Mouse (Mus musculus) forebrain, embryonic 16.5 days (tissue): Measurements from ENCODE around the gene Aamp. TPM values are rescaled to one million over a fixed set of nuclear protein-coding genes. Genes with fewer than 3 reads are reported as not detected.

Source experiments
- ATAC-seq: fragments of 200-750 bp; cut with Nextera tagmentation; 2 replicates; pipeline ENCODE4 v1.8.0; 2017; ENCODE audit warnings: mild to moderate bottlenecking, moderate library complexity
- H3K27ac ChIP-seq: fragments of 300-500 bp; sonication (generic); 2 replicates; pipeline ENCODE4 v1.5.1; 2014; ENCODE audit warnings: low read length, control low read depth
- H3K27me3 ChIP-seq: fragments of 300-500 bp; sonication (generic); replicated peaks from 2 replicates; pipeline ENCODE4 v1.6.1; 2014; ENCODE audit warnings: low read length; ENCODE audit not compliant: control insufficient read depth, insufficient read depth
- H3K36me3 ChIP-seq: fragments of 300-500 bp; sonication (generic); 2 replicates; pipeline ENCODE4 v1.6.1; 2014; ENCODE audit not compliant: control insufficient read depth, insufficient read depth
- H3K4me1 ChIP-seq: fragments of 300-500 bp; sonication (generic); replicated peaks from 2 replicates; pipeline ENCODE4 v1.6.1; 2014; ENCODE audit warnings: low read length; ENCODE audit not compliant: control insufficient read depth, insufficient read depth
- H3K4me2 ChIP-seq: fragments of 300-500 bp; sonication (generic); 2 replicates; pipeline ENCODE4 v1.6.1; 2014; ENCODE audit warnings: mild to moderate bottlenecking, low read length, control low read depth
- H3K4me3 ChIP-seq: fragments of 300-500 bp; sonication (generic); replicated peaks from 2 replicates; pipeline ENCODE4 v1.5.1; 2014; ENCODE audit warnings: mild to moderate bottlenecking, low read length, control low read depth
- H3K9ac ChIP-seq: fragments of 300-500 bp; sonication (generic); replicated peaks from 2 replicates; pipeline ENCODE4 v1.6.1; 2014; ENCODE audit warnings: low read depth, low read length, control low read depth
- H3K9me3 ChIP-seq: fragments of 300-500 bp; sonication (generic); 2 replicates; pipeline ENCODE4 v1.6.1; 2016; ENCODE audit warnings: low read length; ENCODE audit not compliant: control insufficient read depth
- WGBS: fragments of 180-500 bp; shearing (Covaris S2); extraction: QIAGEN DNeasy Blood & Tissue Kit; methylation state at CpG from one replicate; pipeline ENCODE4 v1.1.7; 2014; 5-methylcytosine and 5-hydroxymethylcytosine counted together
- polyA plus RNA-seq: library from polyadenylated mRNA; unstranded; fragments of >200 nt; fragmentation: Nextera tagmentation; extraction: Ambion mirVana; gene quantifications from 2 replicates; pipeline ENCODE4 v1.2.1, GENCODE M21; 2015

The Aamp gene
- polyA plus RNA-seq, 1 experiment from 2014 or later = 225 TPM

DNA sequence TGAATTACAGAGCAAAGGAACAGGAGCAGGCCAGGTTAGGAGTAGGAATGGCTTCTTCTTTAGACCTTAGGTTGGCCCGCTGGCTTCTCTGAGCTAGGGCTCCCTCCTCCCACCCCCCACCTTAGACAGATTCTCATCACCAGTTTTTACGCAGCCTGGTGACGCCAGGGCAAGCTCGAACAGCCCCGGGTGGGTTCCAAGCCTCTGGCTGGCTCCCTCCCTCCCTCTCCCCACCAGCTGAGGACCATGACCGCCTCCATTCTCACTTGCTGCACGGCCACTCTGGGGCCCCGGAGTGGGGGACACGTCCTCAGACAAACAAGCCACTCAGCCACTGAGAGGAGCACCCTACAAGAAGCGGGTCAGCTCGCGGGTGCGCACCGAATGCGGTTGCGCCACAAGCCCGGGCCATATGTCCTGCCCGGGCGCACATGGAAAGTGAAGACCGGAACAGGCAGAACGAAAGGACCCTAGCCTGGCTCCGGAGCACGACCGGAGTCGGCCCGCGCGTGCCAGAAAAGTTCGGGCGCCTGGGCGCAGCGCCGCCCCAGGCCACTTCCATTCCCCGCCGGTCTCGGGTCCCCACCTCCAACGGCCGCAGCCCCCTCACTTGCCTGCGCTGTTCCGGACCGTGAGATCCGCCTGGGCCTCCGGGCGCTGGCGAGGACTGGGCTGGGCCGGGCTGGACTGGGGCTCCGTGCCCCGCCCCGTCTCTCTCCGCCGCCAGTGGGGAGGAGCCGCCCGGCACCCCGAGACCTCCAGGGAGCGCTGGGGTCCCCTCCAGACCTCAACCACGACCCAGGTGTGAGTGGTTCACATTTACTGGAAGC is 19.2 kb upstream of the Aamp start:
- Histone ChIP-seq H3K4me3 (peak overlapping the region; percentile 49), H3K36me3 (no peaks in the 10 kb centered on the region), H3K27ac (no peak overlapping the region), H3K4me2 (peak overlapping the region; percentile 72), H3K4me1 (peaks cover 9% of the 10 kb centered on the region), H3K9me3 (no peaks in the 10 kb centered on the region), H3K27me3 (peaks cover 7% of the 10 kb centered on the region; the same call in 1 of the 2 replicates), H3K9ac (peak overlapping the region; percentile 55)
- ATAC-seq = peak; percentile 74
- WGBS = 1% methylated on average over 55 of the region's 56 CpGs

DNA sequence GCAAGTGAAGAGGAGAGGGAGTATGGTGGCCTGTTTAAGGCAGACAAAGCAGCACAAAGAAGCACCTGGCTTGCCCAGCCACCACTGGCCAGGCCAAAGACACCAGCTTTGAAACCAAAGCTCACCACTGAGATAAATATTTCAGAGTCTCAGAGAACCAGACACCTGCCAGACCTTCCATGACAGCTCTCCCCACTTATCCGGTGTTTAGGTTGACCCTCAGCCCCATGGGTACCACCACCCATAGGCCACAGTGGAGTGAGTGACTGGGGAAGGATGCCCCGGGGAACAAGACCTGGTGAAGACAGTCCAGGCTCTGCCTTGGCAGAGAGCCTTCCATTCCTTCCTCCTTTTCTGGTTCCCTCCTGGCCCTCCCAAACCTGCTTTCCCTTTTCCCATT is 18.3 kb upstream of the Aamp start:
- Histone ChIP-seq H3K27me3 (peaks cover 7% of the 10 kb centered on the region; the same call in 1 of the 2 replicates), H3K36me3 (no peaks in the 10 kb centered on the region), H3K27ac (no peak overlapping the region), H3K4me3 (no peak overlapping the region), H3K9me3 (no peaks in the 10 kb centered on the region), H3K4me1 (peaks cover 9% of the 10 kb centered on the region), H3K4me2 (no peak overlapping the region), H3K9ac (no peak overlapping the region)
- WGBS = 83% methylated on average over 2 of the region's 2 CpGs
- ATAC-seq = no peak

DNA sequence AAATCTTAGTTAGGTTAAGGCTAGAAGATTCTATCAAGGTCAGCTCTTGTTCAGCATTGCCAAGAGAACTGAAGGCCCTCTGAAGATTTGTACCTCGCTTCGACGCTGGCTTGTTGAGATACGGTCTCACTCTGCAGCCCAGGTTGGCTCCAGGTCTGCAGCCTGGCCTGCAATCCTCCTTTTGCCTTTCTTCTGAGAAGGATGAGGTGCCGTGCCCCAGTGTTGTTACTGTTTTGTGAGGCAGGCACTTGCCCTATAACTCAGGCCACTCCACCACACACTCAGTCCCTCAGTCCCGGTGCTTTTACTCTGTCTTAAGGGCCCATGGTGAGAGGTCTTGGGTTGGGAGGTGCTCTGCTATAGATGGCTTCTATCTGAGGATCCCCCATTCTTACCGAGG is 17.7 kb upstream of the Aamp start:
- H3K4me1 ChIP-seq = peaks cover 9% of the 10 kb centered on the region
- H3K36me3 ChIP-seq = no peaks in the 10 kb centered on the region
- no peak overlapping the region for H3K4me2 ChIP-seq
- no peak overlapping the region for H3K4me3 ChIP-seq
- H3K27me3 ChIP-seq = peaks cover 7% of the 10 kb centered on the region; the same call in 1 of the 2 replicates
- H3K27ac ChIP-seq = no peak overlapping the region
- no peak overlapping the region for H3K9ac ChIP-seq
- 95% methylated on average over 7 of the region's 7 CpGs for WGBS
- ATAC-seq = no peak
- no peaks in the 10 kb centered on the region for H3K9me3 ChIP-seq

DNA sequence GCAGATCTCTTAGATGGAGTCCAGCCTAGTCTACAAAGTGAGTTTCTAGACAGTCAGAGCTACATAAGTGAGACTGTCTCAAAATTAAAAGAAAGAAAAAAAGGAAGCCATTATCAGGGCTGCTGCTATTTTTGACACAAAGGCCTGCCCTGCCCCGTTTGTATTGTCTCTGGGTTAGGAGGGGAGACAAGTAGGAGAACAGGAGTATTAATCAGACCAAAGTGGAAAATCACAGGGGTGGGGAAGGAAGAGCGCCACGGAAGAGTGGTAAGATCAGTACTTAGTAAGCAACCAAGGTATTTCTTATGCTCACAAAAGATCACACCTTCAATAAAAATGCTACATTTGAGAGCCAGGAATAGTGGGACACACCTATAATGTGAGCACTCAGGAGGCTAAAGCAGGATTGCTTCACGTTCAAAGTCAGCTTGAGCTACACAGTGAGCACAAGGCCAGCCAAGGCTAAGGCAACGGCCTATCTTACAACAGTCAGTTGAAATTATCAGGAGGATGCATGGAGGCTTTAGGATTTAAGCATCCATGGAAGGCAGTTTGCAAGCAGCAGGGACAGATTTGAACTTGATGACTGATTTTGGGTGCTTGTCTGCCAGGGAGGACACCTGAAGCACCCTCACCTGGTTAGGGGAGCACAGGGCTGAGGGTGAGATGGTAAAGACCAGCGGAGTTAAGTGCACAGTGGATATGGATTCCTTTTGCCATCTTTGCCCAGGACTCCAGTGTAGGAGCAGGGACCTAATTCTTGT is 16.0 kb upstream of the Aamp start:
- Histone ChIP-seq H3K27ac (no peak overlapping the region), H3K4me2 (no peak overlapping the region), H3K4me3 (no peak overlapping the region), H3K9me3 (no peaks in the 10 kb centered on the region), H3K36me3 (no peaks in the 10 kb centered on the region), H3K9ac (no peak overlapping the region), H3K27me3 (peaks cover 7% of the 10 kb centered on the region; the same call in 1 of the 2 replicates), H3K4me1 (peaks cover 18% of the 10 kb centered on the region)
- ATAC-seq = no peak
- WGBS = 82% methylated on average over 6 of the region's 6 CpGs

DNA sequence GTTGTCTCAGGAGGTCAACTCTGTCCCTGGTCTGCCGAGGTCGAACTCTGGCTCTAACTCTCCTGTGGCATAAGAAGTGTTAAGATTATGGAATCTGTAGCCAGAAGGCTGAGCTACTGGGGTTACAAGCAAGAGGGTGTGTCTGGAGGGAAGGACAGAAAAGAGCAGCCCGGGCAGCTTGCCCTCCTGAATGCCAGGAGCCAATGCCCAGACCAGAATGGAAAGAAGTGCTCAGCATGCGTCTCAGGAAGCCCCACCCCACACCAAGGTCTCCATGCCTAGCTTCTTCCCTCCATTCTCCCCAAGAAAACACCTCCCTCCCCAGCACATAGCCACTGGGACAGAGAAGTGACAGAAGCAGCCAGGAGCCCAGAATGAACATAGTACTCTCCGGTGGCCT is 14.5 kb upstream of the Aamp start:
- no peak overlapping the region for H3K4me2 ChIP-seq
- no peak overlapping the region for H3K4me3 ChIP-seq
- H3K9me3 ChIP-seq = no peaks in the 10 kb centered on the region
- no peak overlapping the region for H3K27ac ChIP-seq
- H3K36me3 ChIP-seq = no peaks in the 10 kb centered on the region
- WGBS = 68% methylated on average over 5 of the region's 5 CpGs
- peaks cover 3% of the 10 kb centered on the region; the same call in 1 of the 2 replicates for H3K27me3 ChIP-seq
- H3K9ac ChIP-seq = no peak overlapping the region
- no peak for ATAC-seq
- peaks cover 21% of the 10 kb centered on the region for H3K4me1 ChIP-seq

DNA sequence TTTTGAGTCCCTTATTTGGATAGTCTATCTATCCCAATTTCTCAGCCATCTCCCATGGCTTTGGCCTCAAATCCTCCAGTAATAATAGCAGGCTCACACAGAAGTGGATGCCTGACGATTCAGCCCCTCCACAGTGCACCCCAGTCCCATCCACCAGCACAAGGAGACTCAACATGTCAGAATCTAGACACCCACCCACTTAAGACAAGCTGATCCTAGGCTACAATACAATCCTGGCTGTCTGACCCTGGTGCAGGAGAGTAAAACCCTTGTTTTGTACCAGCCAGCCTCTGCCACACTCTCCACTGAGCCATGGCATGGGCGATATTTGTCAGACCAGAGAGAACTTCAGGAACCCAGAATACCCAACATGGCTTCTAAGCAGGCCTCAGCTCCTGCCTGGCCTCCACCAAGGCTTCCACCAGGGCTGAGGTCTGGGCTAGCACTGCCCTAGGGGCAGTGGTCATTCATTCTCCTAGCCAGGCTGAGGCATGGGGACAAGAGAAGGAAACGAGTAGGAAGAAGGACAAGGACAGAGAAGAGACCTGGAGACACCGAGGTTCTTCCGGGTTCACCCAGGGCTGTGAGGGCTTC is 13.7 kb upstream of the Aamp start:
- Histone ChIP-seq H3K9me3 (no peaks in the 10 kb centered on the region), H3K27ac (no peak overlapping the region), H3K9ac (no peak overlapping the region), H3K4me1 (peaks cover 14% of the 10 kb centered on the region), H3K27me3 (0 out of 2 replicates have a peak, but pooled peaks cover 2% of the 10 kb centered on the region), H3K4me2 (no peak overlapping the region), H3K36me3 (no peaks in the 10 kb centered on the region), H3K4me3 (no peak overlapping the region)
- ATAC-seq = no peak
- 88% methylated on average over 5 of the region's 5 CpGs for WGBS

DNA sequence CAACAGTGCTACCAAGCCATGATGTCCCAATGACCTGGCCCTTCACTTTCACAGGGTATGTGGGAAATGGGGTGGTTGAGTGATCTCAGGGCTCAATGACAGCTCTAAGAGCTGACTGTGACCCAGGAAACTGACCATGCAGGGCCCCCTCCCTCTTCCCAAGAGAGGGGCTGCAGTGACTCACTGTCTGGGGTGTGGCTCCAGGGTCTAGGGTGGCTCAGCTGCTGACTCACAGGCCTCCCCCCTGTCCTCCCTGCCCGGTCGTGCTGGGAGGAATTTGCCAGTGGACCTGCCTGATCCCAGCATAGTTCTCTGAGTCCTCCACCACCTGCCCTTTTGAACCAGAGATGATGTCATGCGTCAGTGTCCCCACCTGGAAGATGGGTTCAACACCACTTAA is 12.7 kb upstream of the Aamp start:
- no peak overlapping the region for H3K4me2 ChIP-seq
- H3K27me3 ChIP-seq = no peaks in the 10 kb centered on the region
- WGBS = 82% methylated on average over 3 of the region's 3 CpGs
- peaks cover 14% of the 10 kb centered on the region for H3K4me1 ChIP-seq
- H3K9ac ChIP-seq = no peak overlapping the region
- ATAC-seq = no peak
- no peak overlapping the region for H3K4me3 ChIP-seq
- no peaks in the 10 kb centered on the region for H3K9me3 ChIP-seq
- no peak overlapping the region for H3K27ac ChIP-seq
- no peaks in the 10 kb centered on the region; the same call in 1 of the 2 replicates for H3K36me3 ChIP-seq

DNA sequence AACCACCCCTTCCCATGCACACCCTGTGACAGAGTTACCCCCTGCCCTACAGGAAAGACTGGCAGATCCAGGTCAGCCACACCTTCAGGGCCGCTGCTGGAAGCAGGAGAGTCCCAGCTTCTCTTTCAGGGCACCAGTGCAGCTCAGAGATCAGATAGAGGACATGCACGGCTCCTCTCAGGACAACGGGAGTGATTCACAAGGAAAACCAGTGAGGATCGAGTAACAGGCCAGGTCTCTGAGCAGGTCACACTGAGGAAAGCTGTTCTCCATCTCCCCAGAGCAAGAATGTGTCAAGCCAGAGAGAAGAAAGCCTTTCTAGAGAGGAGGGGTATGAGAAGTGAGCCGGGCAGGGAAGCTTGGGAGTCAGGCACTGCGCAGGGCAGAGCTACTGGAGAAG is 11.9 kb upstream of the Aamp start:
- ATAC-seq = no peak
- H3K9ac ChIP-seq = no peak overlapping the region

More for the DNA sequence above, 11.9 kb upstream of the Aamp start:
- H3K36me3 ChIP-seq = no peaks in the 10 kb centered on the region; the same call in 1 of the 2 replicates
- H3K9me3 ChIP-seq = no peaks in the 10 kb centered on the region
- no peak overlapping the region for H3K4me3 ChIP-seq
- H3K27ac ChIP-seq = no peak overlapping the region
- H3K4me2 ChIP-seq = no peak overlapping the region
- H3K27me3 ChIP-seq = no peaks in the 10 kb centered on the region
- H3K4me1 ChIP-seq = peaks cover 14% of the 10 kb centered on the region
- WGBS = 82% methylated on average over 6 of the region's 6 CpGs
